Mouse (Mus musculus) heart, embryonic 14.5 days (tissue): Measurements from ENCODE around the gene Ntm. TPM values are rescaled to one million over a fixed set of nuclear protein-coding genes. Genes with fewer than 3 reads are reported as not detected.

Source experiments
- ATAC-seq: fragments of 200-750 bp; cut with Nextera tagmentation; 2 replicates; pipeline ENCODE4 v1.8.0; 2017; ENCODE audit warnings: low read depth, moderate TSS enrichment; ENCODE audit not compliant: insufficient number of reproducible peaks, insufficient read depth, low FRiP score
- H3K27ac ChIP-seq, 2 experiments: fragments of 200-500 bp in 1 of 2; fragments of 300-500 bp in 1 of 2; sonication (generic) in 1 of 2; replicated peaks in 1 of 2; 2 replicates each; pipeline ENCODE4 v1.5.1; 2012 to 2014; ENCODE audit warnings: low read depth in 2 of 2, low read length in 2 of 2, control low read depth in 1 of 2, mild to moderate bottlenecking in 1 of 2, mixed read lengths in 1 of 2; ENCODE audit not compliant: control insufficient read depth in 1 of 2, insufficient read depth in 1 of 2
- H3K27me3 ChIP-seq: fragments of 300-500 bp; sonication (generic); 2 replicates; pipeline ENCODE4 v1.6.1; 2014; ENCODE audit warnings: mild to moderate bottlenecking, low read length, control low read depth; ENCODE audit not compliant: control insufficient read depth, insufficient read depth
- H3K36me3 ChIP-seq: fragments of 300-500 bp; sonication (generic); 2 replicates; pipeline ENCODE4 v1.6.1; 2014; ENCODE audit warnings: mild to moderate bottlenecking, control low read depth, low read length, mixed read lengths; ENCODE audit not compliant: control insufficient read depth, insufficient read depth
- H3K4me1 ChIP-seq, 2 experiments: fragments of 200-500 bp in 1 of 2; fragments of 300-500 bp in 1 of 2; sonication (generic) in 1 of 2; 2 replicates each; pipeline ENCODE4 v1.6.1; 2012 to 2014; ENCODE audit warnings: low read length in 2 of 2, control low read depth in 1 of 2, mixed read lengths in 1 of 2; ENCODE audit not compliant: control insufficient read depth in 2 of 2, insufficient read depth in 2 of 2
- H3K4me2 ChIP-seq: fragments of 300-500 bp; sonication (generic); 2 replicates; pipeline ENCODE4 v1.6.1; 2014; ENCODE audit warnings: mild to moderate bottlenecking, low read length
- H3K4me3 ChIP-seq, 2 experiments: fragments of 200-500 bp in 1 of 2; fragments of 300-500 bp in 1 of 2; sonication (generic) in 1 of 2; 2 replicates each; pipeline ENCODE4 v1.5.1; 2012 to 2014; ENCODE audit warnings: low read length in 2 of 2, mild to moderate bottlenecking in 2 of 2, control low read depth in 1 of 2, low read depth in 1 of 2, moderate library complexity in 1 of 2; ENCODE audit not compliant: control insufficient read depth in 1 of 2, insufficient read depth in 1 of 2
- H3K9ac ChIP-seq: fragments of 300-500 bp; sonication (generic); 2 replicates; pipeline ENCODE4 v1.6.1; 2014; ENCODE audit warnings: mild to moderate bottlenecking, low read length
- H3K9me3 ChIP-seq: fragments of 300-500 bp; sonication (generic); 2 replicates; pipeline ENCODE4 v1.6.1; 2016; ENCODE audit warnings: low read length, control low read depth; ENCODE audit not compliant: control insufficient read depth
- WGBS: fragments of 180-500 bp; shearing (Covaris S2); extraction: QIAGEN DNeasy Blood & Tissue Kit; methylation state at CpG from one replicate; pipeline ENCODE4 v1.1.7; 2014; 5-methylcytosine and 5-hydroxymethylcytosine counted together
- polyA plus RNA-seq: library from polyadenylated mRNA; unstranded; fragments of >200 nt; fragmentation: Nextera tagmentation; extraction: Ambion mirVana; gene quantifications from 2 replicates; pipeline ENCODE4 v1.2.1, GENCODE M21; 2014

The Ntm gene
- polyA plus RNA-seq, 1 experiment from 2014 or later = 44.4 TPM

GRCm38 (mm10) chr9:29721461-29721860 is 241.5 kb downstream of the Ntm start:
- 57% methylated on average over 1 of the region's 1 CpGs for WGBS
- no peaks in the 10 kb centered on the region for H3K36me3 ChIP-seq
- no peak overlapping the region for H3K4me3 ChIP-seq
- no peaks in the 10 kb centered on the region for H3K9me3 ChIP-seq
- ATAC-seq = no peak
- no peak overlapping the region for H3K4me2 ChIP-seq
- H3K27ac ChIP-seq = no peak overlapping the region
- H3K4me1 ChIP-seq = no peaks in the 10 kb centered on the region
- no peaks in the 10 kb centered on the region for H3K27me3 ChIP-seq
- no peak overlapping the region for H3K9ac ChIP-seq

DNA sequence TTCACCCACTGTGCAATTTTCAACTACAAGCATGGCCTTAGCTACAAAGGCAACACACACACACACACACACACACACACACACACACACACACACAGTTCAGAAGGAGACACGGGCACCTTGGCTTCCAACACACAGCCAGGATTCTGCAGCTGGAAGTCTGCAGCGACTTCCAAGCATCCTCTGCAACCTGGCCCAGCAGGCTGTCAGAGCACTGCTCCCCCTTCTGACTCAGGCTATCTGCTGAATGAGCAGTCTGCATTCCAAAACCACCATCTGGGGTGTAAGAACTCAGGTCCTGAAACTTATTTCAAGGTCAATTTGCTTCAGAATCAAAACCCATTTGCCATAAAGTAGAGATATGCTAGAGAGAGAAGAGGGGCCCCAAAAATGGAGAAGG is 246.1 kb downstream of the Ntm start:
- H3K27ac ChIP-seq = no peak overlapping the region
- 55% methylated on average over 2 of the region's 2 CpGs for WGBS
- H3K9me3 ChIP-seq = no peaks in the 10 kb centered on the region
- no peak for ATAC-seq
- no peak overlapping the region for H3K4me2 ChIP-seq
- H3K4me3 ChIP-seq = no peak overlapping the region
- H3K9ac ChIP-seq = no peak overlapping the region
- H3K27me3 ChIP-seq = no peaks in the 10 kb centered on the region
- no peaks in the 10 kb centered on the region for H3K4me1 ChIP-seq
- no peaks in the 10 kb centered on the region for H3K36me3 ChIP-seq

- Histone ChIP-seq H3K4me2 (no peak overlapping the region), H3K4me3 (no peak overlapping the region), H3K9ac (no peak overlapping the region), H3K36me3 (no peaks in the 10 kb centered on the region), H3K27ac (no peak overlapping the region), H3K27me3 (no peaks in the 10 kb centered on the region), H3K4me1 (no peaks in the 10 kb centered on the region), H3K9me3 (no peaks in the 10 kb centered on the region)
- 77% methylated on average over 4 of the region's 4 CpGs for WGBS
- no peak for ATAC-seq
These were observed 264.7 kb downstream of the Ntm start for GRCm38 (mm10) chr9:29698276-29698675.

DNA sequence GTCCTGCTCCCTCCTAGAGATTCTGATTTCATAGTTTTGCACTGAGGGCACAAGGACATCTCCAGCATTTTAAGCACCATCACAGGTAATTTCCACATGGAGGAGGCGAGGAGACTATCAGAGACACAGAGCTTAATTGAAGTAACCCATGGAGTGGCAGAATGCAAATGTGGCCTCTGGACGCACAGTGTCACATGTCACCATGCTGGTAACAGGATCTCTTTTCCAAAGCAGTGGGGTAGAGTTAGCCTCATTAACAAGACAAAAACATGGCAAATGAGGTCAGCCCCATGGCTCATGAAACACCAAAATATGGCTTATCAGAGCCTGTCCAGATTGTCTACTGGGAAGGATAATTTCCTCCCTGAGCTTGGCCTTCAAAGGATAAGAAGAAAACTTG is 268.8 kb downstream of the Ntm start:
- Histone ChIP-seq H3K27ac (no peak overlapping the region), H3K9ac (no peak overlapping the region), H3K36me3 (no peaks in the 10 kb centered on the region), H3K9me3 (no peaks in the 10 kb centered on the region), H3K4me3 (no peak overlapping the region), H3K4me2 (no peak overlapping the region), H3K27me3 (no peaks in the 10 kb centered on the region), H3K4me1 (no peaks in the 10 kb centered on the region)
- no peak for ATAC-seq
- 53% methylated on average over 2 of the region's 2 CpGs for WGBS

GRCm38 (mm10) chr9:29691186-29691855 is 271.6 kb downstream of the Ntm start:
- no peak for ATAC-seq
- no peak overlapping the region for H3K27ac ChIP-seq
- H3K27me3 ChIP-seq = no peaks in the 10 kb centered on the region
- WGBS = 71% methylated on average over 5 of the region's 5 CpGs
- no peak overlapping the region for H3K4me2 ChIP-seq
- no peaks in the 10 kb centered on the region for H3K9me3 ChIP-seq
- no peak overlapping the region for H3K9ac ChIP-seq
- peaks cover 0 to 4% of the 10 kb centered on the region in 2 experiments; a peak in 1 of 4 replicates for H3K4me1 ChIP-seq
- H3K36me3 ChIP-seq = no peaks in the 10 kb centered on the region
- H3K4me3 ChIP-seq = no peak overlapping the region

- peaks cover 0 to 4% of the 10 kb centered on the region in 2 experiments; a peak in 2 of 4 replicates for H3K4me1 ChIP-seq
- H3K36me3 ChIP-seq = no peaks in the 10 kb centered on the region
- no peak overlapping the region for H3K9ac ChIP-seq
- H3K9me3 ChIP-seq = no peaks in the 10 kb centered on the region
- no peak for ATAC-seq
- H3K27ac ChIP-seq = no peak overlapping the region
- H3K4me2 ChIP-seq = no peak overlapping the region
- no peaks in the 10 kb centered on the region for H3K27me3 ChIP-seq
- H3K4me3 ChIP-seq = no peak overlapping the region
- 51% methylated on average over 6 of the region's 6 CpGs for WGBS
These were observed 280.7 kb downstream of the Ntm start for GRCm38 (mm10) chr9:29682224-29682623.

DNA sequence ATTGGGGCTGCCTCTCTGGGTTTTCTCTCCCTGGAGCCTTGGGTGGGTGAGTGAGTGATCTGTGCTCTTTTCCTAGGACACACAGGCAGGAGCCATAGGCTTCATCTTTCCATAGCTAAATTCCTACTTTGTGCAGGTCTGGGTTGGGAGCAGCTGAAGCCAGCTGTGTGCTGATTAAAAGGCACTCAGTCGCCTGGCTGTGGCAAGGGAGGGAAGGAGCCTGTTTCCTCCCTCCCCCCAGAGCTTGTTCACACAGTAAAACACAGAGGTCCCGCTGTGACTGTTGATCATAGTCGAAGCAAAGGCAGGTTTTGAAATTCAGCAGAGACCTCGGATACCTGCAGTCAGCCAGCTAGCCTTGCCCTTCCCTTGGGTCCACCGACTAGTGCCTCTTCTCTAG is 282.3 kb downstream of the Ntm start:
- Histone ChIP-seq H3K9ac (no peak overlapping the region), H3K27me3 (no peaks in the 10 kb centered on the region), H3K9me3 (no peaks in the 10 kb centered on the region), H3K4me2 (no peak overlapping the region), H3K36me3 (no peaks in the 10 kb centered on the region), H3K4me3 (no peak overlapping the region), H3K4me1 (no peaks in the 10 kb centered on the region; a peak in 1 of 4 replicates), H3K27ac (no peak overlapping the region)
- WGBS = 13% methylated on average over 5 of the region's 5 CpGs
- ATAC-seq = no peak

GRCm38 (mm10) chr9:29673911-29674310 is 289.0 kb downstream of the Ntm start:
- WGBS = 37% methylated on average over 8 of the region's 8 CpGs

More at GRCm38 (mm10) chr9:29673911-29674310, 289.0 kb downstream of the Ntm start:
- Histone ChIP-seq H3K4me2 (no peak overlapping the region), H3K9ac (no peak overlapping the region), H3K36me3 (no peaks in the 10 kb centered on the region), H3K9me3 (no peaks in the 10 kb centered on the region), H3K4me1 (peaks cover 10 to 17% of the 10 kb centered on the region in 2 experiments), H3K27me3 (no peaks in the 10 kb centered on the region), H3K27ac (no peak overlapping the region), H3K4me3 (no peak overlapping the region)
- ATAC-seq = no peak
